ENCODE assay signal across 26 mouse cellular contexts in the genomic region with DNA sequence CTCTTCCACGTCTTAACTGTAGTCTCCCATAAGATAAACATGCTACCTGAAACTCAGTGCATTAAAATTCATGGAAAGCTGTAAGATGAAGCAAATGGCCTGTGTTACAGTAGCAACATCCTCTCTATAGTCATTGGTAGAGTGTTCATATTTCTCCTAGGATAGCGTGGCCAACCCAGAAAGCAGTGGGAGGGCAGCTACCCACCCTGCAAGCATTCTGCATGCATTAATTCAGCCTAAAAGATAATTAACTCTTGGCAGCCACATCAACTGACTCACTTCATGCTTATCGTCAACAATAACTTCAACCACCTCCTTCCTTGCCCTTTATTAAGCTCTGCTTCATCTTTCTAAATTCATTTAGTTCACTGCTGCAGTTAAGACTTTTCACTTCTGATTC. TPM values are rescaled to one million over a fixed set of nuclear protein-coding genes. Genes with fewer than 3 reads are reported as not detected.
"Had no signal": no experiment of that assay in that cellular context is flagged by ENCODE, and none has a peak within 500 bp of the region (broad histone marks: within the 10 kb centered on the region; RNA-seq: fewer than 3 reads in every experiment).

No protein-coding gene starts in this region.

- H3K4me2 ChIP-seq: lung, embryonic 14.5 days; midbrain, embryonic 12.5 days; neural tube, embryonic 13.5 days; neural tube, embryonic 15.5 days had no signal

- H3K9me3 ChIP-seq: midbrain, embryonic 10.5 days; midbrain, embryonic 12.5 days; neural tube, embryonic 13.5 days; neural tube, embryonic 15.5 days had no signal

- H3K27me3 ChIP-seq: midbrain, embryonic 12.5 days; neural tube, embryonic 13.5 days; neural tube, embryonic 15.5 days had no signal

- H3K9ac ChIP-seq: lung, embryonic 14.5 days; midbrain, embryonic 12.5 days; neural tube, embryonic 13.5 days; neural tube, embryonic 15.5 days had no signal

- DNase-seq: lung, adult 18-20 months; lung, embryonic 14.5 days; lung, postnatal 10 days; lung, postnatal 4 days; midbrain, embryonic 14.5 days; right cerebral cortex, adult 18-20 months; right cerebral cortex, postnatal 25 days; right cerebral cortex, postnatal 4 days; spleen, adult 18-20 months; thymus, adult 18-20 months; thymus, postnatal 14 days; thymus, postnatal 36 days had no signal

- H3K4me1 ChIP-seq: midbrain, embryonic 10.5 days; midbrain, embryonic 12.5 days; neural tube, embryonic 13.5 days; neural tube, embryonic 15.5 days had no signal

- H3K4me3 ChIP-seq: midbrain, embryonic 10.5 days; midbrain, embryonic 12.5 days; myocyte; neural tube, embryonic 13.5 days; neural tube, embryonic 15.5 days had no signal

- ATAC-seq: midbrain, embryonic 16.5 days had no signal

- H3K27ac ChIP-seq: midbrain, embryonic 10.5 days; midbrain, embryonic 12.5 days; neural tube, embryonic 13.5 days; neural tube, embryonic 15.5 days had no signal

- H3K36me3 ChIP-seq: midbrain, embryonic 10.5 days; midbrain, embryonic 12.5 days; neural tube, embryonic 13.5 days; neural tube, embryonic 15.5 days had no signal

RNA-seq across cellular contexts. Expression of a gene that starts 45.9 kb away (rescaled TPM):
- total RNA-seq: megakaryocyte, adult 5-6 weeks; megakaryocyte-erythroid progenitor cell, adult 5-6 weeks had no signal
- polyA plus RNA-seq: lung, embryonic 14.5 days; lung, embryonic 16.5 days; midbrain, embryonic 10.5 days; midbrain, embryonic 12.5 days; midbrain, embryonic 14.5 days; midbrain, embryonic 16.5 days; myocyte; neural tube, embryonic 11.5 days; neural tube, embryonic 13.5 days; small intestine, adult 2 months; stomach, embryonic 14.5 days; thymus, postnatal 0 days had no signal

RNA-seq across cellular contexts. Expression of a gene that starts 50.8 kb away (rescaled TPM):
- total RNA-seq: megakaryocyte, adult 5-6 weeks; megakaryocyte-erythroid progenitor cell, adult 5-6 weeks had no signal
- polyA plus RNA-seq: lung, embryonic 16.5 days; midbrain, embryonic 10.5 days; midbrain, embryonic 14.5 days; midbrain, embryonic 16.5 days; myocyte; neural tube, embryonic 11.5 days; neural tube, embryonic 13.5 days; neural tube, embryonic 15.5 days; small intestine, adult 2 months; stomach, embryonic 14.5 days; stomach, embryonic 16.5 days; thymus, postnatal 0 days had no signal
